Mouse (Mus musculus) limb, embryonic 12.5 days (tissue): ENCODE data around the gene Gm6526. TPM values are rescaled to one million over a fixed set of nuclear protein-coding genes. Genes with fewer than 3 reads are reported as not detected.
"Not testable (repeated sequence)": the region's sequence is repeated elsewhere in the genome, so short reads cannot be mapped to it uniquely, and the experiment has no call there.

Experiments
- ATAC-seq: fragments of 200-750 bp; cut with Nextera tagmentation; 2 replicates; pipeline ENCODE4 v1.8.0; 2017; ENCODE audit warnings: low read depth, moderate TSS enrichment; ENCODE audit not compliant: insufficient number of reproducible peaks, insufficient read depth, low FRiP score, low TSS enrichment
- H3K27ac ChIP-seq: fragments of 300-500 bp; sonication (generic); 2 replicates; pipeline ENCODE4 v1.5.1; 2016; ENCODE audit warnings: mild to moderate bottlenecking, moderate library complexity
- H3K27me3 ChIP-seq: fragments of 300-500 bp; sonication (generic); 2 replicates; pipeline ENCODE4 v1.6.1; 2016; ENCODE audit warnings: mild to moderate bottlenecking, moderate library complexity
- H3K36me3 ChIP-seq: fragments of 300-500 bp; sonication (generic); 2 replicates; pipeline ENCODE4 v1.6.1; 2016; ENCODE audit warnings: mild to moderate bottlenecking, moderate library complexity
- H3K4me1 ChIP-seq: fragments of 300-500 bp; sonication (generic); replicated peaks from 2 replicates; pipeline ENCODE4 v1.6.1; 2016
- H3K4me2 ChIP-seq: fragments of 300-500 bp; sonication (generic); 2 replicates; pipeline ENCODE4 v1.6.1; 2016; ENCODE audit warnings: mild to moderate bottlenecking, moderate library complexity
- H3K4me3 ChIP-seq: fragments of 300-500 bp; sonication (generic); replicated peaks from 2 replicates; pipeline ENCODE4 v1.5.1; 2016; ENCODE audit warnings: mild to moderate bottlenecking
- H3K9ac ChIP-seq: fragments of 300-500 bp; sonication (generic); replicated peaks from 2 replicates; pipeline ENCODE4 v1.6.1; 2016; ENCODE audit warnings: mild to moderate bottlenecking, moderate library complexity
- H3K9me3 ChIP-seq: fragments of 300-500 bp; sonication (generic); 2 replicates; pipeline ENCODE4 v1.6.1; 2016; ENCODE audit warnings: mild to moderate bottlenecking, moderate library complexity
- WGBS: fragments of 180-500 bp; shearing (Covaris S2); methylation state at CpG from one replicate; pipeline ENCODE4 v1.1.7; 2016; 5-methylcytosine and 5-hydroxymethylcytosine counted together
- polyA plus RNA-seq: library from polyadenylated mRNA; unstranded; fragments of >200 nt; fragmentation: Nextera tagmentation; extraction: Ambion mirVana; gene quantifications from 2 replicates; pipeline ENCODE4 v1.2.1, GENCODE M21; 2016

Gm6526 gene
- not detected in 2 replicates for polyA plus RNA-seq

DNA sequence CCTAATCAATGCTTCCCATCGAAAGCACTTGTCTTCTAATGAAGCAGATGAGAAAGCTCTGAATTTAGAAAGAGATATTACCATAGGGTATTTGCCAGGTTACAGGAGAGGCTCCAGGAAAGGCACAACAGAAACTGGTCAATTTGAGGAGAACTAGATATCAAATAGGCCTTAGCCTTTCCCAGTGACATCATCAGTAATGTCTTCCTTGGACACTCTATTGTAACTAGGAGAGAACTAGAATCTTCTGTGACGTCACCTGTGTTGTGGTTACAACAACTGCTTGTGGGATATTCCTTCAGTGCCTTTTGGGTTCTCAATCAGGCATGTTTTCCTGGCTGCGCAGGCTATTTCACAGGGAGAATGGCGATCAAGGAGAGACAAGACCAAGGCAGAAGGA is at the start of gene Gm6526:
Gene Gm6526, plus strand, starts transcription at position 301 of the 400 bp plus-strand sequence.
- not testable (repeated sequence) for H3K36me3 ChIP-seq, H3K27ac ChIP-seq, H3K27me3 ChIP-seq, H3K4me3 ChIP-seq, H3K9ac ChIP-seq, H3K4me1 ChIP-seq, H3K4me2 ChIP-seq, H3K9me3 ChIP-seq, ATAC-seq
- WGBS = 84% methylated on average over 4 of the region's 4 CpGs

DNA sequence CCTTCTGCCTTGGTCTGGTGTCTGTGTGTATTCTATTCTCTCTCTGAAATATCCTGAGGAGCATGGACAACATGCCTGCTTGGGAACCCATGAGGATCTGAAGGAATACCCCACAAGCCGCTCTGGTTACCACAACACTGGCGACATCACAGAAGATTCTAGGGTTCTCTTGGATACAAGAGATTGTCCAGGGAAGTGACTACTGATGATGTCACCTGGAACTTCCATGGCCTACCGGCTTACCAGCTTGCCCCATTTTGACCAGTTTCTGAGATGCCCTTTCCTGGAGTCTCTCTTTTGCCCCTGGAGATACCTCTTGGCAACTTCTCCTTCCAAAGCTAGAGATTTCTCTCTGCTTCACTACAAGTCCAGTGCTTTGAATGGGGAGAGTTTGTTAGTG is 20.3 kb upstream of the Gm6526 start, which contains the start of gene Gm16506:
Gene Gm16506, minus strand, starts transcription at position 101 of the 400 bp plus-strand sequence.
- not testable (repeated sequence) for H3K4me1 ChIP-seq, H3K27ac ChIP-seq, H3K36me3 ChIP-seq, H3K9me3 ChIP-seq, H3K4me2 ChIP-seq, H3K9ac ChIP-seq, H3K4me3 ChIP-seq, H3K27me3 ChIP-seq, ATAC-seq
- 82% methylated on average over 3 of the region's 3 CpGs for WGBS

DNA sequence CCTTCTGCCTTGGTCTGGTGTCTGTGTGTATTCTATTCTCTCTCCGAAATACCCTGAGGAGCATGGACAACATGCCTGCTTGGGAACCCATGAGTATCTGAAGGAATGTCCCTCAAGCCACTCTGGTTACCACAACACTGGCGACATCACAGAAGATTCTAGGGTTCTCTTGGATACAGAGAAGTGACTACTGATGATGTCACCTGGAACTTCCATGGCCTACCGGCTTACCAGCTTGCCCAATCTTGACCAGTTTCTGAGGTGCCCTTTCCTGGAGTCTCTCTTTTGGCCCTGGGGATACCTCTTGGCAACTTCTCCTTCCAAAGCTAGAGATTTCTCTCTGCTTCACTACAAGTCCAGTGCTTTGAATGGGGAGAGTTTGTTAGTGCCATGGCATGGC is 37.0 kb downstream of the Gm6526 start, which contains the start of gene Gm8180:
Gene Gm8180, minus strand, starts transcription at position 101 of the 400 bp plus-strand sequence.
- not testable (repeated sequence) for H3K9me3 ChIP-seq, H3K27ac ChIP-seq, H3K4me3 ChIP-seq, H3K4me1 ChIP-seq, H3K36me3 ChIP-seq, ATAC-seq, H3K4me2 ChIP-seq, H3K9ac ChIP-seq, H3K27me3 ChIP-seq
- WGBS = 88% methylated on average over 3 of the region's 3 CpGs

DNA sequence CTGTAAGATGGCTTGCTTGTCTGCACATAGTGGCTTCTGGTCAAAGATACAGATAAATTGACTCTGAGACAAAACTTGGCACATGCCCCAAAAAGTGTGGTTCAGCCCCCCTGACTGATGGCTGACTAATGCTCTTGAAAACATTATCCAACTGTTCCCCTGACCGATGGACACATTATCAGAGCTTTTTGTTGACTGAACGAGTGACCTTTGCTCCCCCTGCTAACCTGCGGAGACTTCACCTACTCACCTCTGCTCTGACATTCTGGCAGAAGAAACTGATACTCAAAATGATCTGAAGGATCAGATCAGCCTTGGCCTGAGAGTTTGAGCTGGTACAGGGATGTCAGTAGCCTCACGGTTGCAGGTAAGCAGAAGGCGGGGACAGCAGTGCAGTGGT is 46.1 kb downstream of the Gm6526 start:
- H3K9me3 ChIP-seq, H3K4me3 ChIP-seq, ATAC-seq, H3K36me3 ChIP-seq, H3K4me1 ChIP-seq, H3K9ac ChIP-seq, H3K27me3 ChIP-seq, H3K4me2 ChIP-seq, H3K27ac ChIP-seq: not testable (repeated sequence)
- 82% methylated on average over 5 of the region's 5 CpGs for WGBS

DNA sequence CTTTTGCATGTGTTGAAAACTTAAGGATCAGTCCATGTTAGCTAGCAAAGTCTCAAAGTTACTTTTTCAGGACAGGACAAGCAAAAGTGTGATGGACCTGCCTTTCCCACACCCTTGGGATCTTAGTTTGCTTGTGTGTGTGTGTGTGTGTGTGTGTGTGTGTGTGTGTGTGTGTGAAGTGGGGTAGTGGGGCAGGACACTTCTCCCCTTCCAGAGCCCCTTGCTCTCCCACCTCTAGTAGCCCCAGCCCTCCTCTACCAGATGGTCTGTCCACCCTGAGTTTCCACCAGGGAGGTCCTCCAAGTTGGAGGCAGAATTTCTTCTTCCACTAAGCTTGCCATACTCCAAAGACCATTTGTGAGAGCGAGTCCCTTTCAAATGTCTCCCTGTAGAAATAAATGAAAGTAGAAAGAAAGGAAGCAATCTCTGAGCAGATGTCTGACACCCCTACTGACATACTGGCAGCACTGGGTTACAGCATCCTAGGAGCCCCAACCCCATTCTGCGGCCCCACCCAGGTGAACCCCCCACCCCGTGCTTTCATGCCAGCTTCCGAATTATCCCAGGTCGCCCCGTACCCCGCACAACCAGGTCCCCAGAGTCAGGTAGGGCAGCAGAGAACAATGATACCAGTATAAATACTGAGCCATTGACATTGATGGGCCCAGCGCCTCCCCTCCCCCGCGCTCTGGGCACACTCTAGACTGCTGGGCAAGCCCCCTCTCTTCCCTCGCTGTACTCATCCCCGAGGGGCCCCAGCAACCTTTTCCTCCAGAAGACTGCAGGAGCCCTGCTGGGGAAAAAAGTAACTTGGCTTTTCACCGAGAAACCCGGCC is 48.6 kb downstream of the Gm6526 start:
- 18% methylated on average over 14 of the region's 14 CpGs for WGBS
- Histone ChIP-seq H3K9me3 (no peaks in the 10 kb centered on the region), H3K36me3 (no peaks in the 10 kb centered on the region), H3K4me2 (peak overlapping the region; percentile 48), H3K27me3 (no peaks in the 10 kb centered on the region), H3K27ac (no peak overlapping the region), H3K4me1 (no peaks in the 10 kb centered on the region), H3K9ac (no peak overlapping the region; the same call in 1 of the 2 replicates), H3K4me3 (peak overlapping the region; percentile 18)
- peak; percentile 75 for ATAC-seq

DNA sequence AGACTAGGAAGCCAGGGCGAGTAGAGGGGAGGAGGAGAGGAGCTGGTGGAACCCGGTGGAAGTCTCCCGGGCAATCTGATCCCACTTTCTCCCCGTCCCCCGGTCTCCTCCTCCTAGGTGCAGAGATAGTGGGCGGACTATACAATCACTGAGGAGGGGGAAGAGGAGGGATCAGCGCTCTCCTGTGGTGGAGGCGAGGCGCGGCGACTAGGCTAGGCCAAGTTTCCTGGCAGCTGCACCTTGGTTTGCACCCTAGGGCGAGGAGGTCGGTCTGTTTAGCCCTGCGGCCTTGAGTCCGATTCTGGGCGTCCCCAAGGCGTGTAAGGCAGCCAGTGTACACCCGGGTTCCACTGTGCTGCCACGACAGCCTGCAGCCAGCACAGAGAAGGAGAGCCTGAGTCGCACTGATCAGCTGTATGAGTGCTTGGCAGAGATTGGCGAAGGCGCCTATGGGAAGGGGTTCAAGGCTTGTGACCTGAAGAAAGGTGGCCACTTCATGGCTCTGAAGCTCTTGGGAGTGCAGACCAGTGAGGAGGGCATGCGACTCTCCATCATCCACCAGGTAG is 49.3 kb downstream of the Gm6526 start:
- peak; percentile 56 for ATAC-seq
- H3K4me1 ChIP-seq, H3K27me3 ChIP-seq, H3K27ac ChIP-seq, H3K9me3 ChIP-seq, H3K9ac ChIP-seq, H3K36me3 ChIP-seq: not testable (repeated sequence)
- Histone ChIP-seq H3K4me3 (peak overlapping the region; percentile 18), H3K4me2 (peak overlapping the region; percentile 48)
- 17% methylated on average over 22 of the region's 23 CpGs for WGBS

DNA sequence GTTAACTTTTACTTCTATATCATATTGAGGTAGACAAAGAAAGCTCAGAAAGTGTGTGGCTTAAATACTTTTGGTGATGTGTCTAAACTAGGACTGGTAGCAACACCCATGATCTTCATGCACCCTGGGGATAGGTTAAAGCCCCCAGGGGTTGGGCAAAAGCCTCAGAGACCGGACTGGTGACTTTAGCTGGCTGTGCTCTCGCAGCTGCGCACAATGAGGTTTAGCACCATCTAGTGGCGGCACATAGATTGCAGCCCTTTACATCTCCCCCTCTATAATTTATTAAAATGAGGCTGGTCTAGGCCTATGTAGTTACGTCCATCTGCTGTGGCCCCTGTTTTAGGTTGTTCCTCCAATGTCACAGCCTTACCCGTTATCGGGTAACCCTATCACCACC is 56.8 kb downstream of the Gm6526 start:
- H3K9me3 ChIP-seq, H3K27ac ChIP-seq, H3K4me2 ChIP-seq, H3K9ac ChIP-seq, H3K4me3 ChIP-seq, H3K4me1 ChIP-seq, H3K36me3 ChIP-seq, H3K27me3 ChIP-seq, ATAC-seq: not testable (repeated sequence)
- WGBS = 21% methylated on average over 7 of the region's 7 CpGs

Other genes starting within 250 kb of the Gm6526 start
- 0.15 TPM in 1 of 2 replicates, not detected in the other for gene Gm5799, start 204.3 kb upstream of the Gm6526 start, polyA plus RNA-seq
- not detected in 2 replicates for gene Gm17654, start 168.7 kb upstream of the Gm6526 start, polyA plus RNA-seq
- not detected in 2 replicates for gene Gm10375, start 139.9 kb upstream of the Gm6526 start, polyA plus RNA-seq
- not detected in 2 replicates for gene Gm8165, start 70.7 kb upstream of the Gm6526 start, polyA plus RNA-seq
- gene Gm7324, start 50.0 kb upstream of the Gm6526 start, polyA plus RNA-seq = 1.9 and 2.0 TPM in 2 replicates
- gene Gm16506, start 20.4 kb upstream of the Gm6526 start, polyA plus RNA-seq = not detected in 2 replicates
- not detected in 2 replicates for gene Gm8180, start 36.9 kb downstream of the Gm6526 start, polyA plus RNA-seq
- gene Ear1, start 127.7 kb downstream of the Gm6526 start, polyA plus RNA-seq = not detected in 2 replicates
- not detected in 2 replicates for gene Ear10, start 175.7 kb downstream of the Gm6526 start, polyA plus RNA-seq
- 11.3 and 11.9 TPM in 2 replicates for gene Gm8113, start 177.5 kb downstream of the Gm6526 start, polyA plus RNA-seq
- gene Ang5, start 209.2 kb downstream of the Gm6526 start, polyA plus RNA-seq = not detected in 2 replicates